Mouse (Mus musculus) hindbrain, postnatal 0 days (tissue): ENCODE measurements at regions not wholly inside any gene's neighbourhood (a gene's known extent, or its start where the extent isn't known, plus 50 kb on each side); places are given as distances from the start of the nearest gene placed in this dataset.

Experiments
- ATAC-seq: fragments of 200-750 bp; cut with Nextera tagmentation; 2 replicates; pipeline ENCODE4 v1.8.0; 2017; ENCODE audit warnings: mild to moderate bottlenecking, moderate TSS enrichment, moderate library complexity
- DNase-seq: peaks from one replicate; pipeline ENCODE4 v3.0.0-alpha.2; 2015; ENCODE audit warnings: low spot score
- H3K27ac ChIP-seq: fragments of 300-500 bp; sonication (generic); 2 replicates; pipeline ENCODE4 v1.5.1; 2014; ENCODE audit warnings: mild to moderate bottlenecking
- H3K27me3 ChIP-seq: fragments of 300-500 bp; sonication (generic); 2 replicates; pipeline ENCODE4 v1.6.1; 2014; ENCODE audit warnings: low read length, mixed read lengths; ENCODE audit not compliant: insufficient read depth
- H3K36me3 ChIP-seq: fragments of 300-500 bp; sonication (generic); 2 replicates; pipeline ENCODE4 v1.6.1; 2014; ENCODE audit warnings: low read length, mixed read lengths; ENCODE audit not compliant: insufficient read depth
- H3K4me1 ChIP-seq: fragments of 300-500 bp; sonication (generic); 2 replicates; pipeline ENCODE4 v1.6.1; 2014; ENCODE audit warnings: antibody characterized with exemption, low read length, mixed read lengths; ENCODE audit not compliant: insufficient read depth
- H3K4me2 ChIP-seq: fragments of 300-500 bp; sonication (generic); 2 replicates; pipeline ENCODE4 v1.6.1; 2014; ENCODE audit warnings: low read depth, mild to moderate bottlenecking, low read length, moderate library complexity, mixed read lengths
- H3K4me3 ChIP-seq: fragments of 300-500 bp; sonication (generic); 2 replicates; pipeline ENCODE4 v1.5.1; 2014; ENCODE audit warnings: low read length
- H3K9ac ChIP-seq: fragments of 300-500 bp; sonication (generic); replicated peaks from 2 replicates; pipeline ENCODE4 v1.6.1; 2014; ENCODE audit warnings: mild to moderate bottlenecking, low read length, moderate library complexity, mixed read lengths
- H3K9me3 ChIP-seq: fragments of 300-500 bp; sonication (generic); 2 replicates; pipeline ENCODE4 v1.6.1; 2016; ENCODE audit warnings: low read length, mixed read lengths
- CTCF ChIP-seq: IDR thresholded peaks from 2 replicates; pipeline ENCODE4 v1.5.1; 2016; ENCODE audit warnings: antibody characterized with exemption, control low read depth, low read depth
- WGBS: fragments of 180-500 bp; shearing (Covaris S2); extraction: QIAGEN DNeasy Blood & Tissue Kit; methylation state at CpG from one replicate; pipeline ENCODE4 v1.1.7; 2014; 5-methylcytosine and 5-hydroxymethylcytosine counted together

- no peak for DNase-seq
- no peaks in the 10 kb centered on the region for H3K27me3 ChIP-seq
These were observed 148.6 kb downstream of the Gnai1 start for GRCm38 (mm10) chr5:18211395-18212057.

More at GRCm38 (mm10) chr5:18211395-18212057, 148.6 kb downstream of the Gnai1 start:
- H3K4me1 ChIP-seq, result no peaks in the 10 kb centered on the region
- no peak overlapping the region for H3K9ac ChIP-seq
- no peak overlapping the region for H3K27ac ChIP-seq
- H3K4me3 ChIP-seq, result no peak overlapping the region
- ATAC-seq, result no peak
- TF ChIP-seq CTCF, result no peak
- WGBS, result 80% methylated on average over 4 of the region's 4 CpGs
- no peaks in the 10 kb centered on the region for H3K36me3 ChIP-seq
- no peak overlapping the region for H3K4me2 ChIP-seq
- H3K9me3 ChIP-seq, result no peaks in the 10 kb centered on the region
